Mouse (Mus musculus): ENCODE results near the gene Lats1. TPM values are rescaled to one million over a fixed set of nuclear protein-coding genes. Genes with fewer than 3 reads are reported as not detected.
A peak's percentile ranks its signal among the peaks of the same experiment; 100 is the strongest.

Gene Lats1
- polyA plus RNA-seq, 1 experiment from 2014 or later, result 8.2 TPM

- no peaks in the 10 kb centered on the region for H3K27me3 ChIP-seq (replicated peaks)
- peak overlapping the region; percentile 98 for H3K4me3 ChIP-seq (replicated peaks)
- H3K36me3 ChIP-seq, result peaks cover 15% of the 10 kb centered on the region
- peak; percentile 90 for ATAC-seq
- under 1% methylated on average over 64 of the region's 64 CpGs for WGBS
- no peaks in the 10 kb centered on the region for H3K9me3 ChIP-seq
- peak overlapping the region; percentile 98 for H3K27ac ChIP-seq
- H3K4me1 ChIP-seq (replicated peaks), result peaks cover 16% of the 10 kb centered on the region
- peak overlapping the region; percentile 64 for H3K4me2 ChIP-seq (replicated peaks)
- H3K9ac ChIP-seq, result peak overlapping the region; percentile 99
Measured at GRCm38 (mm10) chr10:7681343-7682025, 470 bp downstream of the Lats1 start.

- peak overlapping the region; percentile 64 for H3K4me2 ChIP-seq (replicated peaks)
- H3K36me3 ChIP-seq, result peaks cover 8% of the 10 kb centered on the region
- ATAC-seq, result no peak
- peak overlapping the region; percentile 98 for H3K4me3 ChIP-seq (replicated peaks)
- no peaks in the 10 kb centered on the region for H3K9me3 ChIP-seq
- H3K9ac ChIP-seq, result peak overlapping the region; percentile 99
- H3K27me3 ChIP-seq (replicated peaks), result no peaks in the 10 kb centered on the region
- H3K27ac ChIP-seq, result 0 out of 2 replicates have a peak overlapping the region, but pooled peaks have one; percentile 98
- 47% methylated on average over 3 of the region's 3 CpGs for WGBS
- H3K4me1 ChIP-seq (replicated peaks), result peaks cover 16% of the 10 kb centered on the region
Measured at GRCm38 (mm10) chr10:7682249-7682648, 1.2 kb downstream of the Lats1 start.

GRCm38 (mm10) chr10:7686902-7687301 is 5.9 kb downstream of the Lats1 start:
- H3K36me3 ChIP-seq, result peaks cover 7% of the 10 kb centered on the region; the same call in 1 of the 2 replicates
- H3K27ac ChIP-seq, result no peak overlapping the region
- no peaks in the 10 kb centered on the region for H3K27me3 ChIP-seq (replicated peaks)
- ATAC-seq, result peak; percentile 13; the same call in 1 of the 2 replicates
- H3K4me1 ChIP-seq (replicated peaks), result peaks cover 10% of the 10 kb centered on the region
- no peak overlapping the region for H3K4me2 ChIP-seq (replicated peaks)
- no peak overlapping the region for H3K4me3 ChIP-seq (replicated peaks)
- no peaks in the 10 kb centered on the region for H3K9me3 ChIP-seq
- H3K9ac ChIP-seq, result no peak overlapping the region
- 72% methylated on average over 6 of the region's 6 CpGs for WGBS

- Histone ChIP-seq H3K4me1 (replicated peaks) (no peaks in the 10 kb centered on the region), H3K36me3 (peaks cover 36% of the 10 kb centered on the region), H3K9ac (no peak overlapping the region), H3K27me3 (replicated peaks) (no peaks in the 10 kb centered on the region), H3K4me3 (replicated peaks) (no peak overlapping the region), H3K4me2 (replicated peaks) (no peak overlapping the region), H3K9me3 (no peaks in the 10 kb centered on the region), H3K27ac (no peak overlapping the region)
- no peak for ATAC-seq
Measured at GRCm38 (mm10) chr10:7695286-7695685, 14.3 kb downstream of the Lats1 start.

- H3K9me3 ChIP-seq, result no peaks in the 10 kb centered on the region
- no peak overlapping the region for H3K27ac ChIP-seq
- no peak overlapping the region for H3K9ac ChIP-seq
- no peak for ATAC-seq
- no peak overlapping the region for H3K4me3 ChIP-seq (replicated peaks)
- 88% methylated on average over 3 of the region's 3 CpGs for whole genome bisulfite sequencing
- no peaks in the 10 kb centered on the region for H3K4me1 ChIP-seq (replicated peaks)
- H3K4me2 ChIP-seq (replicated peaks), result no peak overlapping the region
- no peaks in the 10 kb centered on the region for H3K27me3 ChIP-seq (replicated peaks)
- peaks cover 31% of the 10 kb centered on the region for H3K36me3 ChIP-seq
Measured at GRCm38 (mm10) chr10:7700120-7700519, 19.1 kb downstream of the Lats1 start.

- no peak overlapping the region for H3K4me3 ChIP-seq (replicated peaks)
- H3K36me3 ChIP-seq, result peaks cover 31% of the 10 kb centered on the region
- H3K9ac ChIP-seq, result no peak overlapping the region
- H3K4me1 ChIP-seq (replicated peaks), result no peaks in the 10 kb centered on the region
- no peak for ATAC-seq
- WGBS, result 94% methylated on average over 6 of the region's 6 CpGs
- H3K4me2 ChIP-seq (replicated peaks), result no peak overlapping the region
- H3K9me3 ChIP-seq, result no peaks in the 10 kb centered on the region
- H3K27ac ChIP-seq, result no peak overlapping the region
- H3K27me3 ChIP-seq (replicated peaks), result no peaks in the 10 kb centered on the region
Measured at GRCm38 (mm10) chr10:7702586-7702985, 21.6 kb downstream of the Lats1 start.

GRCm38 (mm10) chr10:7710121-7710520 is 29.1 kb downstream of the Lats1 start:
- Histone ChIP-seq H3K4me3 (replicated peaks) (no peak overlapping the region), H3K4me2 (replicated peaks) (no peak overlapping the region), H3K9me3 (no peaks in the 10 kb centered on the region), H3K27me3 (replicated peaks) (no peaks in the 10 kb centered on the region), H3K27ac (no peak overlapping the region), H3K4me1 (replicated peaks) (no peaks in the 10 kb centered on the region), H3K36me3 (peaks cover 25% of the 10 kb centered on the region), H3K9ac (no peak overlapping the region)
- WGBS, result 92% methylated on average over 5 of the region's 5 CpGs
- ATAC-seq, result no peak

GRCm38 (mm10) chr10:7712506-7712905 is 31.5 kb downstream of the Lats1 start:
- H3K9ac ChIP-seq, result no peak overlapping the region
- H3K4me1 ChIP-seq (replicated peaks), result no peaks in the 10 kb centered on the region
- WGBS, result 95% methylated on average over 13 of the region's 13 CpGs
- no peak overlapping the region for H3K4me2 ChIP-seq (replicated peaks)
- H3K4me3 ChIP-seq (replicated peaks), result no peak overlapping the region
- H3K27ac ChIP-seq, result no peak overlapping the region
- no peaks in the 10 kb centered on the region for H3K9me3 ChIP-seq
- no peaks in the 10 kb centered on the region for H3K27me3 ChIP-seq (replicated peaks)
- no peak for ATAC-seq
- H3K36me3 ChIP-seq, result peaks cover 26% of the 10 kb centered on the region

- Histone ChIP-seq H3K9me3 (no peaks in the 10 kb centered on the region), H3K4me2 (replicated peaks) (no peak overlapping the region), H3K9ac (no peak overlapping the region), H3K27me3 (replicated peaks) (no peaks in the 10 kb centered on the region), H3K36me3 (peaks cover 15% of the 10 kb centered on the region; the same call in 1 of the 2 replicates), H3K27ac (no peak overlapping the region), H3K4me3 (replicated peaks) (no peak overlapping the region), H3K4me1 (replicated peaks) (no peaks in the 10 kb centered on the region)
- no peak for ATAC-seq
- 67% methylated on average over 7 of the region's 7 CpGs for WGBS
Measured at GRCm38 (mm10) chr10:7715056-7715455, 34.0 kb downstream of the Lats1 start.

GRCm38 (mm10) chr10:7725751-7726500 is 44.9 kb downstream of the Lats1 start, which contains the start of gene Katna1:
TSS of gene Katna1 (plus strand) at chr10:7726000.
- H3K36me3 ChIP-seq, result no peaks in the 10 kb centered on the region
- peak within 1 kb of the TSS; percentile 80 for H3K9ac ChIP-seq
- H3K4me3 ChIP-seq (replicated peaks), result peak within 1 kb of the TSS; percentile 81
- H3K27me3 ChIP-seq (replicated peaks), result no peaks in the 10 kb centered on the region
- H3K9me3 ChIP-seq, result no peaks in the 10 kb centered on the region
- H3K4me2 ChIP-seq (replicated peaks), result peak within 1 kb of the TSS; percentile 75
- WGBS, result under 1% methylated on average over 49 of the region's 49 CpGs
- peak; percentile 99 for ATAC-seq
- H3K4me1 ChIP-seq (replicated peaks), result peaks cover 4% of the 10 kb centered on the region; the same call in 1 of the 2 replicates
- H3K27ac ChIP-seq, result peak within 1 kb of the TSS; percentile 72

- Histone ChIP-seq H3K27ac (peak overlapping the region; percentile 72; the same call in 1 of the 2 replicates), H3K9me3 (no peaks in the 10 kb centered on the region), H3K4me2 (replicated peaks) (peak overlapping the region; percentile 75), H3K9ac (peak overlapping the region; percentile 80), H3K4me3 (replicated peaks) (peak overlapping the region; percentile 81), H3K27me3 (replicated peaks) (no peaks in the 10 kb centered on the region), H3K4me1 (replicated peaks) (peaks cover 4% of the 10 kb centered on the region; the same call in 1 of the 2 replicates), H3K36me3 (no peaks in the 10 kb centered on the region)
- under 1% methylated on average over 8 of the region's 8 CpGs for WGBS
- ATAC-seq, result no peak
Measured at GRCm38 (mm10) chr10:7726501-7726812, 45.4 kb downstream of the Lats1 start.

- Histone ChIP-seq H3K27ac (no peak overlapping the region), H3K27me3 (replicated peaks) (no peaks in the 10 kb centered on the region), H3K4me2 (replicated peaks) (peak overlapping the region; percentile 75), H3K9ac (peak overlapping the region; percentile 80; the same call in 1 of the 2 replicates), H3K4me3 (replicated peaks) (peak overlapping the region; percentile 19; the same call in 1 of the 2 replicates), H3K9me3 (no peaks in the 10 kb centered on the region), H3K4me1 (replicated peaks) (peaks cover 4% of the 10 kb centered on the region; the same call in 1 of the 2 replicates), H3K36me3 (no peaks in the 10 kb centered on the region)
- 16% methylated on average over 3 of the region's 3 CpGs for WGBS
- no peak for ATAC-seq
Measured at GRCm38 (mm10) chr10:7727011-7727410, 46.0 kb downstream of the Lats1 start.
